Mouse (Mus musculus) urinary bladder, postnatal 0 days (tissue): ENCODE measurements around the gene 0610010F05Rik. TPM values are rescaled to one million over a fixed set of nuclear protein-coding genes. Genes with fewer than 3 reads are reported as not detected.

Source experiments
- polyA plus RNA-seq: library from polyadenylated mRNA; unstranded; fragments of >200 nt; fragmentation: Nextera tagmentation; extraction: Ambion mirVana; gene quantifications from 2 replicates; pipeline ENCODE4 v1.2.1, GENCODE M21; 2015

0610010F05Rik gene
- polyA plus RNA-seq, result 15.7 and 18.2 TPM in 2 replicates

GRCm38 (mm10) chr11:23632945-23633878 is at the start of gene 0610010F05Rik:
TSS of gene 0610010F05Rik (minus strand) at chr11:23633639.

GRCm38 (mm10) chr11:23665798-23666501 is 32.5 kb upstream of the 0610010F05Rik start, which contains the start of gene Pex13:
TSS of gene Pex13 (minus strand) at chr11:23665959.

GRCm38 (mm10) chr11:23665311-23665786 is 31.9 kb upstream of the 0610010F05Rik start, which contains the start of gene Pus10:
TSS of gene Pus10 (plus strand) at chr11:23665674.

GRCm38 (mm10) chr11:23520473-23521205 is 112.8 kb downstream of the 0610010F05Rik start, which contains the start of gene 1700093K21Rik:
TSS of gene 1700093K21Rik (minus strand) at chr11:23521155.

Other genes with a start within 250 kb of the 0610010F05Rik start
- 22.5 and 23.2 TPM in 2 replicates for gene Ahsa2, start 135.6 kb downstream of the 0610010F05Rik start, polyA plus RNA-seq
- gene 1700093K21Rik, start 112.5 kb downstream of the 0610010F05Rik start, polyA plus RNA-seq, result not detected in 2 replicates
- gene Pus10, start 32.0 kb upstream of the 0610010F05Rik start, polyA plus RNA-seq, result 8.2 and 10.2 TPM in 2 replicates
- 19.8 and 27.1 TPM in 2 replicates for gene Pex13, start 32.3 kb upstream of the 0610010F05Rik start, polyA plus RNA-seq
- gene Rel, start 137.3 kb upstream of the 0610010F05Rik start, polyA plus RNA-seq, result 1.0 and 1.1 TPM in 2 replicates